Mouse (Mus musculus) kidney, adult 2 months (tissue): ENCODE data around the gene Rmdn3. TPM values are rescaled to one million over a fixed set of nuclear protein-coding genes. Genes with fewer than 3 reads are reported as not detected.

Experiments used
- DNase-seq: peaks from one replicate; pipeline ENCODE4 v3.0.0; 2021
- H3K27ac ChIP-seq: fragments of 200-500 bp; 2 replicates; pipeline ENCODE4 v1.5.1; 2012; ENCODE audit warnings: low read depth, low read length, control low read depth, inconsistent platforms; ENCODE audit not compliant: insufficient read depth
- H3K27me3 ChIP-seq: fragments of 200-500 bp; replicated peaks from 2 replicates; pipeline ENCODE4 v1.6.1; 2012; ENCODE audit warnings: mild to moderate bottlenecking, moderate library complexity, low read length, inconsistent platforms; ENCODE audit not compliant: control insufficient read depth, insufficient read depth
- H3K36me3 ChIP-seq: fragments of 200-500 bp; 2 replicates; pipeline ENCODE4 v1.6.1; 2012; ENCODE audit warnings: mild to moderate bottlenecking, moderate library complexity, low read length, inconsistent platforms; ENCODE audit not compliant: control insufficient read depth, insufficient read depth
- H3K4me1 ChIP-seq: fragments of 200-500 bp; 2 replicates; pipeline ENCODE4 v1.6.1; 2011; ENCODE audit warnings: low read length; ENCODE audit not compliant: control insufficient read depth, insufficient read depth
- H3K4me3 ChIP-seq: fragments of 200-500 bp; 2 replicates; pipeline ENCODE4 v1.5.1; 2011; ENCODE audit warnings: mild to moderate bottlenecking, low read depth, low read length, control low read depth; ENCODE audit not compliant: insufficient read depth
- CTCF ChIP-seq: fragments of 200-500 bp; conservative IDR thresholded peaks from 2 replicates; pipeline ENCODE4 v1.5.1; 2011; ENCODE audit warnings: low read depth, mild to moderate bottlenecking, control low read depth, low read length, moderate library complexity, mixed read lengths; ENCODE audit not compliant: insufficient read depth, insufficient read length
- POLR2A ChIP-seq: fragments of 200-500 bp; IDR thresholded peaks from one replicate; pipeline ENCODE4 v1.6.1; 2011; ENCODE audit warnings: low read depth, low read length, control low read depth
- WGBS: fragments of 180-500 bp; shearing (Covaris S2); methylation state at CpG from one replicate; pipeline ENCODE4 v1.1.7; 2018; 5-methylcytosine and 5-hydroxymethylcytosine counted together
- polyA plus RNA-seq: library from polyadenylated mRNA; depleted of rRNA; stranded (reverse); fragments of >200 nt; gene quantifications from 2 replicates; pipeline ENCODE4 v1.2.3, GENCODE M21; 2012; rRNA removed

The Rmdn3 gene
- 23.6 and 25.9 TPM in 2 replicates for polyA plus RNA-seq

GRCm38 (mm10) chr2:119156681-119157572 lies at the start of gene Rmdn3:
Gene Rmdn3 (minus strand): TSS chr2:119157034.
- Histone ChIP-seq H3K4me3 (peak within 1 kb of the TSS; percentile 86), H3K36me3 (no peaks in the 10 kb centered on the region), H3K27ac (0 out of 2 replicates have a peak within 1 kb of the TSS, but pooled peaks have one; percentile 11), H3K4me1 (peaks cover 6% of the 10 kb centered on the region), H3K27me3 (no peaks in the 10 kb centered on the region)
- WGBS = 1% methylated on average over 56 of the region's 57 CpGs
- TF ChIP-seq CTCF (no peak), POLR2A (peak; percentile 35)
- peak; percentile 97 for DNase-seq

GRCm38 (mm10) chr2:119203871-119204460 lies 47.1 kb upstream of the Rmdn3 start:
- Histone ChIP-seq H3K4me3 (no peak overlapping the region), H3K36me3 (no peaks in the 10 kb centered on the region), H3K27ac (no peak overlapping the region), H3K4me1 (no peaks in the 10 kb centered on the region), H3K27me3 (no peaks in the 10 kb centered on the region)
- WGBS = 33% methylated on average over 4 of the region's 4 CpGs
- TF ChIP-seq CTCF (no peak), POLR2A (no peak)
- DNase-seq = peak; percentile 23

GRCm38 (mm10) chr2:119202914-119203453 lies 46.1 kb upstream of the Rmdn3 start:
- H3K27me3 ChIP-seq = no peaks in the 10 kb centered on the region
- H3K4me3 ChIP-seq = no peak overlapping the region
- peak; percentile 31 for DNase-seq
- no peak for TF ChIP-seq POLR2A
- no peak for TF ChIP-seq CTCF
- H3K4me1 ChIP-seq = no peaks in the 10 kb centered on the region
- no peak overlapping the region for H3K27ac ChIP-seq
- no peaks in the 10 kb centered on the region for H3K36me3 ChIP-seq
- 29% methylated on average over 5 of the region's 5 CpGs for WGBS

GRCm38 (mm10) chr2:119198934-119199333 lies 42.1 kb upstream of the Rmdn3 start:
- Histone ChIP-seq H3K27me3 (no peaks in the 10 kb centered on the region), H3K4me1 (no peaks in the 10 kb centered on the region; the same call in 1 of the 2 replicates), H3K27ac (no peak overlapping the region), H3K36me3 (no peaks in the 10 kb centered on the region), H3K4me3 (no peak overlapping the region)
- TF ChIP-seq CTCF (no peak), POLR2A (no peak)
- whole genome bisulfite sequencing = 73% methylated on average over 3 of the region's 3 CpGs
- no peak for DNase-seq

- H3K36me3 ChIP-seq = no peaks in the 10 kb centered on the region
- no peaks in the 10 kb centered on the region for H3K27me3 ChIP-seq
- DNase-seq = no peak
- WGBS = 53% methylated on average over 1 of the region's 1 CpGs
- no peaks in the 10 kb centered on the region; the same call in 1 of the 2 replicates for H3K4me1 ChIP-seq
- no peak overlapping the region for H3K4me3 ChIP-seq
- TF ChIP-seq CTCF (no peak), POLR2A (no peak)
- no peak overlapping the region for H3K27ac ChIP-seq
Measured at GRCm38 (mm10) chr2:119198049-119198448, 41.2 kb upstream of the Rmdn3 start.

GRCm38 (mm10) chr2:119197493-119197892 lies 40.7 kb upstream of the Rmdn3 start:
- TF ChIP-seq POLR2A (no peak), CTCF (no peak)
- 94% methylated on average over 1 of the region's 1 CpGs for WGBS
- no peak overlapping the region for H3K27ac ChIP-seq

GRCm38 (mm10) chr2:119196316-119197108 lies 39.7 kb upstream of the Rmdn3 start:
- Histone ChIP-seq H3K36me3 (no peaks in the 10 kb centered on the region), H3K4me3 (no peak overlapping the region), H3K27ac (no peak overlapping the region), H3K27me3 (no peaks in the 10 kb centered on the region), H3K4me1 (no peaks in the 10 kb centered on the region; the same call in 1 of the 2 replicates)
- no peak for TF ChIP-seq CTCF
- no peak for TF ChIP-seq POLR2A
- WGBS = 58% methylated on average over 4 of the region's 4 CpGs
- DNase-seq = no peak

More at GRCm38 (mm10) chr2:119197493-119197892, 40.7 kb upstream of the Rmdn3 start:
- no peak for DNase-seq
- H3K27me3 ChIP-seq = no peaks in the 10 kb centered on the region
- no peaks in the 10 kb centered on the region; the same call in 1 of the 2 replicates for H3K4me1 ChIP-seq
- H3K4me3 ChIP-seq = no peak overlapping the region
- H3K36me3 ChIP-seq = no peaks in the 10 kb centered on the region
